Mouse (Mus musculus) lung, postnatal 14 days (tissue): ENCODE measurements at regions not wholly inside any gene's neighbourhood (a gene's known extent, or its start where the extent isn't known, plus 50 kb on each side); places are given as distances from the start of the nearest gene placed in this dataset.

ENCODE experiments used
- DNase-seq: peaks from one replicate; pipeline ENCODE4 v3.0.0; 2021

- DNase-seq: no peak
Measured at GRCm38 (mm10) chr9:101641524-101641923, 220.1 kb upstream of the 9630041A04Rik start.

DNA sequence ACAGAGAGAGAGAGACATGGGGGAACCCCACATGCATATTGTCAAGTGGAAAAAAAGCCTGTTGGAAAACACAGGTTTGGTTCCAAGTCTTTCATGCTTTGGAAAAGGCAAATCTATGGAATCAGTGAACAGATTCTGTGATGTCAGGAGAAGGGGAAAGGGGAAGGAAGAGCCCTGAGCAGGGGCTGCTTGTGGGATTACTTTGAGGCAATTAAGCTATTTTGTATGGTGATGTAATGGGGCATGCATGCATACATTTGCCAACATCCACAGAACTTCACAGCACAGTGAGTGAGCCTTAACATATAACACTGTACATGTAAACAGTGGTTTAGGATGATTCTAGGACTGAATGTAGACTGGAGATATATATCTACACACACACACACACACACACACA lies 221.0 kb upstream of the 9630041A04Rik start:
- DNase-seq: no peak

DNA sequence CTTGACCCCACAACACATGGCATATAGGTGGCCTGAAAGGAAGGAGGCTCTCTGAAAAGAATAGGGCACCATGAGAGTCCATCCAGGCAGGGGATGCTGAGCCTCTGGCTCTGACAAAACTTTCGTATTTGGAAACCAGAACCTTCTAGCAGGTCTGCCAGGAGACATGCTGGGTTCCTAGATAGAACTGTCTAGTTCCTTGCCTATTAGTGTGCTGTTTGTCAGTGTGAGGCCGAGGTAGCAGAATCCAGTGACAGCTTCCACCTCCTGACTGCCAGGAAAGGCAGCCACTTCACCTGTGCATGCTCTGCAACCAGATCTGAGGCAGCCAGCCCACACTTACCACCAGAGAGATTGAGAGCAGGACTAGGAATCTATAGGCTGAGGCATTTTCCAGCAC lies 245.4 kb upstream of the 9630041A04Rik start:
- no peak for DNase-seq

- DNase-seq: no peak
Measured at GRCm38 (mm10) chr9:101615176-101615575, 246.5 kb upstream of the 9630041A04Rik start.

DNA sequence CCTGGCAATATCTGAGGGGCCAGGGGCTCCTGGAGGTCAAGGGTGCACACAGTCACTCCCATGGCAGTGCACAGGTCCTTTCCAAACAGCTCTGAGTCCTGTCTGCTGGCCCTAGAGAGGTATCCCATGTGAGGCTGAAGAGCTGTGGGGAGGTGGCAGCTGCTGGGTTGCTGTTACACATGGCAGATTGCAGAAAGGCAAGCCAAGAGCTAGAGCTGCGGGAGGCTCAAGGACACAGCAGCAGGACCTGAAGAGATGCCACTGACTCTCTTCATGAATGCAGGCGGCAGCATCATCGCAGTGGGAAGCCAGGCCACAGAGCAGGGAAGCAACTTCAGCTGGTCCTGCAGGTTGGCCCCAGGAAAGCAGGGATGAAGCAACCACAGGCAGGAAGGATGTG lies 247.7 kb upstream of the 9630041A04Rik start:
- no peak for DNase-seq

DNA sequence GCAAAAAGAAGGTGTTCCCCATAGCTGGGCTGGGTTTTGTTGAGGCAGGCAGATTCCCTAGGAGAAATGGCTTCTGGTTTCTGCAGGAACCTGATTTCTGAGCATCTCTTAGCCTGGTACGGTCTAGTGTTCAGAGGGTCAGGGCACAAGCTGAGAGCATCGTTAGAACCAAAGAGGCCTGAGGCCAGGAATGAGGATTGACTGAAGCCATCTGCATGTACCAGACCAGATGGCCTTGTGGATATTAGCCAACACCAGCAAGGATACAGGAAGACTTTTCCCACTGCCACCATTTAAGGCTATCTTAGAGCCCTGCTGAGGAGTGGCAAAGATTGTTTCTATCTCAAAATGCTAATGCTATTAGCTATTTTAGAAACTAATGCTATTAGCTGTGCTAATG lies 248.2 kb upstream of the 9630041A04Rik start:
- peak; percentile 32 for DNase-seq

DNA sequence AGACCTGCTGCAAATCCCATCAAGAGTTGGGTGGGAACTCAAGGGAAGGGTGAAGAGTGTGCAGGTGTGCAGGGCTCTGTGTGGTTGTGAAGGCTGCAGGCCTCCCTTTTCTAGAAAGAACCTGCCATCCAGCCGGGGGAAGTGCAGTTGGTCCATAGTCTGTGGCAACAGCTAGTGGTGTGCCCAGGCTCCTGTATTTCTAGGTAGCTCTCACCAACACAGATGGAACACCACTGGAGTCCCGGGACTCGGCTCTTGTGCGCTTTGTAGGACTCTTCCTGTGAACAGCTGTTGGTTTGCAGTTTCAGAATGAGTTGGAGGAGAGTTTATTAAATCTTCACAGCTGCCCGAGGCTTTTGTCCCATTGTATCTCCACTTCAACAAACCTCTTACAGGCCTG lies 248.7 kb upstream of the 9630041A04Rik start:
- DNase-seq: no peak

DNA sequence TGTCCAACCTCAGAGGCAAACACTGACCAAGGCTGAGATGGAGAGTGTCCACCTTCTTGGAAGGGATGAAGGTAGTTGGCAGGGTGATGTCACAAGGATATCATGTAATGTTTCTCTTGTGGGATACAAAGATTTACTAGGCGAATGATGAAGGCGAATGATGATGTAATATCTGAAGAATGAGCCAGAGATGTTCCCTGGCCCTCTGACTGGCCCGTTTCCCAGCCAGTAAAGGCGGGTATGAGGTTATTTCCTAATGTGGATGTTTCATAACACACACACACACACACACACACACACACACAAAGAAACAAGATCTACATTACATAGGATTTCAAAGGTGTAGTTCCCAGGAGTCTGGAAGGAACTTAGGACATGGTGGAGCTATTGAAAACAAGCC lies 249.1 kb upstream of the 9630041A04Rik start:
- DNase-seq: peak; percentile 45

GRCm38 (mm10) chr9:101611481-101611880 lies 250.2 kb upstream of the 9630041A04Rik start:
- peak; percentile 15 for DNase-seq

DNA sequence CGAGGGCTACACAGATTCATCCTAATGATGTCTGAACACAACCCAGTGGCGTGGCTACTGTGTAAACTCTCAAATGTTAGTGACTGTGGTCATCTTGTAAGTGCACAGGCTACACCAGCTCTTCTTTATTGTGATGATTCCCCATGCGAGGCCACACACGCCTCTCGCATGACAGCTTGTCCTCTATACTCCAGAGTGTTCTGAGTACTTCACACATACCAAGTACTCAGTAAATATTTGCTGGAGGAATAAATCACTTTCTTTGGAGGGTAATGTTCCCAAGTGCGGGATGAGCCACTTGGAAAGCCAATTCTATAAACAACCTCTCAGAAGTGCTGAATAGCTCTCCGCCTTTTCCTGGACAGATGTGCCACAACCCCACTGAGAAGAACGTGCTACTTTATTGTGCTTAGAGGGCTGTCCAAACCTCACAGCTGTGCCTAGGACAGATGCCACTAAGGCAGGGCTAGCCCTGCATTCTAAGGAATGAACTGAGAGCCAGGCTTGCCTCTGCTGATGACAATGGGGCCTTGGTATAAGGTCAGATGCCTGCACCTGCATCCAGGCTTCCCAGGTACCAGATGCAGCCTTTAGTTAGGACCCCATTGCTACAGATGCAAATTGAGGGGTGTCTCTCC lies 250.7 kb upstream of the 9630041A04Rik start:
- DNase-seq: no peak

DNA sequence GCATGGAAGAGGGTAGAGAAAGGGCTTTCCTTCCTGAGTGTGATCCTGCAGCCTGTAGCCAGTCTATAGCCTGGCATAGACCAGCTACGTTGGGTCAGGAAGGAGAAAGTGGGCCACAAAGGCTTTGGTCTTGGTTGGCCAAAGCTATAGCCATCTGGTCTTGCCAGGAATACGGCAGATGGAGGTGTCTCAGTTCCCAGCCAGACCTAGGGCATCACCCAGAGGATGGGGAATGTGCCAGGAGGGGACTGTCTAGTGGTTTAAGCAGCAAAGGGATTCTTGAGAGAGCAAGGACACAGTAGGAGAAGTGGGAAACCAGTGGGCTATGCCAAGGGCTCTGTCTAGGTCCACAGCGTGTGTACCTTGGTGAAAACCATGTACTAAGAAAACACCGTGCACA lies 251.3 kb upstream of the 9630041A04Rik start:
- DNase-seq: no peak

- DNase-seq: no peak
Measured at GRCm38 (mm10) chr9:101602799-101603198, 258.8 kb upstream of the 9630041A04Rik start.

DNA sequence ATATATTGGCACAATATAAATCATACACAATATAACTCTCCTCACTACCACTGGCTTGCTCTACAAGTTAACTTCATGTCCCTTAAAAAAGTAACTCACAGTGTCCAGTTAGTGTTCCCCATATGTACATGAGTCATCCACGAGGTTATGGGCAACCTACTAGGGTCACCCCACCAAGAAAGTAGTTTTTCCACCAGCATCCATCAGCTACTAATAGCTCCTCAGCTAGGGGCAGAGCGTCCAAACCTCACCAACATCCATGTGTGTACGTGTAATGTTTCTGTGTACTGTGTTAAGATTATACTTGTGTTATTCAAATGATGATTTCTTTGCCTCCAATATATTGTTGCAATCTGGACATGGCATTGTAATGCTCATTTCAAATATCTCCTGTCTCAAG lies 264.7 kb upstream of the 9630041A04Rik start:
- DNase-seq: no peak

DNA sequence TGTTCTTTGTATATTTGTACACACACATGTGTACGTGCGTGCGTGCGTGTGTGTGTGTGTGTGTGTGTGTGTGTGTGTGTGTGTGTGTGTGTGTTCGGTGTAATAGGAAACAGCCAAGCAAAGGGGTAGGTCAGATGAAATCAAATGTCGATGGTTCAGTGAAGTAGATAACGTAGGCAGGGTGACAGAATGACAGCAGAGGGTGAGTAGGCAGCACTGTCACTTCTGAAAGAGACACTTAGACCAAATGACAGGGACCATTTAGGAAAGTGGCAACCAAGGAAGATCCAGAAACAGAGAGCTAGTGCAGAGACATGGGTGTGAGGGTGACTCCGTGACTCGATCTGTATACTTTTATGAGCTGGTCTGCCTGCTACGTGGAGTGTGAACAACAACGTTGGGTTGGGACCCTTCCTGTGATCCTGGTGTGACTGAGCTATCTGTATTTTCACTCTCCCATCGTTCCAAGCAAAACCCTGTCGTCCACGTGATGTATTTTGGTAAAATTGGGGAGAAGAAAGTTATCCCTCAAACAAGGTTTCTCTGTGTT lies 266.5 kb upstream of the 9630041A04Rik start:
- DNase-seq: no peak

DNA sequence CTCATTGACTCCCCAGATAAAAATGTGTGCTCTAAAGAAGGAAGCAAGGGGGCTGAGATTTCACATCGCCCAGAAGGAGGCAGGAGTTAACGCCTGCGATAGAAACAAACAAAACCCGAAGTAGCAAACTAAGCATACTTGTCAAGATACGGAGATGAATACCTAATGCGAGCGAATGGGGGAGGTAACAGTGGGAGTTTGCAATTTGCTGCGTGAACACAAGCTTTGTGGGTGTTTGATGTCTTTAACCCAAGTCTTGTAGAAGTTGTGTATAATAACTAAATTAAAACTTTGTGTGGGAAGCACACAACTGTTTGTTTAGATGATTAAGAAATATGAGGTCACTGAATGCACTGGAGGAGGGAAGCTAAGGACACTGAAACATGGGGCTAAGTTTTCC lies 269.0 kb upstream of the 9630041A04Rik start:
- DNase-seq: no peak

DNA sequence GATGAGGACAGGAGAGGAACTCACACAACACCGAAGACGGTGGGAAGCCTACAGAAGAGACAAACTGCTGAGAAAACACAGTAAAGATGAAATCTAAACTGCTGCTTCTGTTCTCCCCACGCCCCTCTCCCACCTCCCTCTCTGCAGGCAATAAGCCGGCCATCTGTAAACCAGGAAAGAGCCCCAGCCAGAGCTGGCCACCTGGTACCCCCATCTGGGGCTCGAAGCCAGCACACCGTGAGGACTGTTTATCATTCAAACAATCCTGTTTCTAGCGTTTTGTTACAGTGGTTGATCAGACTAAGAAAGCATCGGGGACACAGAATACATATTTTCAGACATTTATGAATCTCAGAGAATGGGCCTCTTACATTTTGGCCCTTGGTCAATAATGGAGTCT lies 270.0 kb upstream of the 9630041A04Rik start:
- DNase-seq: no peak

- DNase-seq: peak; percentile 71
Measured at GRCm38 (mm10) chr9:101590310-101590709, 271.3 kb upstream of the 9630041A04Rik start.

DNA sequence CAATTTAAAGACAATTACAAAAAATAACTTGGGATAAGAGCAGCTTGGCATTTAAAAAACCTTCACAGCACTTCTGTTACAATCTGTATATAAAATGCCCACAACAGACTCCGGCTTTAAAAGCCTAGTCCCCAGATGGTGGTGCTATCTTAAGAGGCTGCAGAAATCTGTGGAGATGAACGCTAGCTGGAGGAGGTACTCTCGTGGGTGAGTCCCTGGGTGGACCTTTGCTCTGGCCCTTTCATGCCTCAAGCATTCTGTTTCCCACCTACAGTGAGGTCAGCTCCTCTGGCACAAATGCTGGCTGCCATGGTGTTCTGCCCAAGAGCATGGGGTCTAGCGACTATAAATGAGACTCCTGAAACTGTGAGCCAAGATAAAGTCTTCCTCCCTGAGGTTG lies 280.6 kb upstream of the 9630041A04Rik start:
- no peak for DNase-seq

DNA sequence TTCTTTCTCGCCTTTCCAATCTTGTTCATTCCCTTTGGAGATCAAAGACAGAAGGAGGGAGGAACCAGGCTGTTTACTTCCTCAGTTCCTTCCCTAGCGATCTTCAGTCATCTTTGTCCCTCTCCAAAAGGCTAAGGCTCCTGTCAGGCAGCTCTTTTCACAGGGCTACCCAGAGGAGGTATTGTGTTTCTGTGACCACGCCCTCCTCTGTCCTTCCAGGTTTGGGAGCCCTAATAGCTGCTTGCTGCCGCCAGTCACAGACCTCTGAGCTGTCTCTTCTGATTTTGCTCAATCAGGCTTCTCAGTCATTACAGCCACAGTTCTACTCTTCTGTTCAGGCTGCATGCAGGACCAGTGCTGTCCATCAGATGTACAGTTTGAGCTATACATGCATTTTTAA lies 290.9 kb upstream of the 9630041A04Rik start:
- DNase-seq: no peak

- no peak for DNase-seq
Measured at GRCm38 (mm10) chr9:101563196-101563595, 298.4 kb upstream of the 9630041A04Rik start.

GRCm38 (mm10) chr9:101559366-101559765 lies 302.3 kb upstream of the 9630041A04Rik start:
- DNase-seq: no peak

DNA sequence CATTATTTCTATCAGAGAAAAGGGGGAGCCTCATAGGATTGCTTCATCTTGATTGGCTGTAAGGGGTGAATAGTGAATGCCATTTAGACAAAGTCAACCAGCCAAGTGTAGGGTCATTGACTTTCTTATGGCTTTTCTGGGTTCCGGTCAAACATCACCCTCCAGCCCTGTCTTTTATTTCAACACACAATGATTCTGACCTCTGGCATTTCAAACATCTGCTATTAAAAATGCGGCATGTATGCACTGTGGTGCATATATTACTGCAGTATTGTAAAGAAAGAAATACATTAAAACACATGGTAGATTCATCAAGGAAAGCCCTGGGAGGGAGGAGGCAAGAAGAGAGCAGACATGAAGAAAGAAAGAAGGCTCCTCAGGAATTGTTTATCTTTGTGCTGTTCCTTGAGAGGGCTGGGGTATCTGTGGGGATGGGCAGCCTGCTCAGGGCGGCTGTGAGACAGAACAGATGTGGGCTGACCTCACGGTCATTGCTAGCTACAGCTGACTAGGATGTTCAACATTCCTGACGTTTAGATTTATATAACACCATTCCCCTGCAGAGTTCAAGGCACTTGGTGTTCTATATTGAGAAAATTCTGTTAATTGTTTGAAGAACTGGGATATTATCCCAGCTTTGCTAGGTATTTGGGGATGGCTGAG lies 303.5 kb upstream of the Ppp2r3a start:
- DNase-seq: peak; percentile 66

DNA sequence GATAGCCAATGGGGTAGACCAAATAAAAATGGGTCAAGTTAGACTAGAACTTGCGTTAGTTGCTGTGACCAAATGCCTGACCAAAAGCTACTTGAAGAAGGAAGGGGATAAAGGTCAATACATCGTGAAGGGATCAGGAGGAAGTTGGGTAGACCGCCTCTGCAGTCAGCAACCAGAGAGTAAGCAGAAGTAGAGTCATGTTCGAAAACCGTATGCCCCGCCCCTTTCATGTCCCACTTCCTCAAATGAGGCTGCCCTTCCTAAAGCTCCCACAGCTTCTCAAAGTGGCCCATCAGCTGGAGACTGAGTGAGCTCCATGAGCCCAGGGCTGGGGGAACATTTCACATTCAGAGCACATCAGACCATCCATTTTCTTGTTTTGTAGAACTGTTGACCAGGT lies 301.2 kb upstream of the Ppp2r3a start:
- DNase-seq: peak; percentile 16

- DNase-seq: no peak
Measured at GRCm38 (mm10) chr9:101551256-101551655, 299.7 kb upstream of the Ppp2r3a start.
